Mouse (Mus musculus) kidney, postnatal 36 days (tissue): ENCODE data around the gene Olfr1307.

Source experiments
- DNase-seq, 2 experiments: peaks; one replicate each; pipeline ENCODE4 v3.0.0; 2021 to 2022; ENCODE audit warnings: mixed read lengths in 2 of 2

Olfr1307 gene

DNA sequence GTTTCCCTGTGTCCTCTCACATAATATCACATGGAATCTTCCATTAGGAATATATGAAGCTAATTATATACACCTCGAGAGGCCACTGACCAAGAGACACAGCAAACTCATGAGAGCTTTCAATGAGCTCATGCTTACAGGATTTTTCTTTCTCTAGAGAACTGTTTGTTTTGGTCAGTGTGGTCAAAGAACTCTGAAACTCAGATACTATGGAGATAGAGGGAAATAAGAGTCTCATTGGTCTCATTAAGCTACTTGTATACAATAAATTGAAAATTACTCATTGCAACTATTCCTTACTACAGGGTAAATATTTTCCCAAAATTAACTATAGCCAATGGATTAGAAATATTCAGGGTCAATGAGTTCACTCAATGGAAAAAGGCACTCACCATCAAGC, at the start of gene Olfr1307:
TSS of gene Olfr1307 (minus strand) at position 101 of the 400 bp plus-strand sequence.
- DNase-seq = no peak

DNA sequence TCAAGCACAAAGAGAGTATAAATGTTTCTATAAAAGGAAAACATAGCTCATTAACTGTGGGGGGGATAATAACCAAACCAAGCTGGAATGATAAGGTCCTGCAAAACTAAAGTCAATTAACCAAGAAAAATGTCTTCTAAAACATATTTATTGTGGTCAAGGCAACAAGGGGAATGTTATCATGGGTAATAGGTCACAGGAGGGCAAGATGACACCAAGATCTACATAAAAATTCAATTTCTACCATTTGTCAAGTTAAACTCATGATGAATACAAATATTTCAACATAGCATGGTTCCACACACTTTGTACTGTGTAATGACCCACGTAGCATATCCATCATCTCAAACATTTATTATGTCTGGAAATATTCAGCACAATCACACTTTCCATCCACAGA, 40.9 kb upstream of the Olfr1307 start, which contains the start of gene Olfr1309:
TSS of gene Olfr1309 (minus strand) at position 101 of the 400 bp plus-strand sequence.
- no peak for DNase-seq

DNA sequence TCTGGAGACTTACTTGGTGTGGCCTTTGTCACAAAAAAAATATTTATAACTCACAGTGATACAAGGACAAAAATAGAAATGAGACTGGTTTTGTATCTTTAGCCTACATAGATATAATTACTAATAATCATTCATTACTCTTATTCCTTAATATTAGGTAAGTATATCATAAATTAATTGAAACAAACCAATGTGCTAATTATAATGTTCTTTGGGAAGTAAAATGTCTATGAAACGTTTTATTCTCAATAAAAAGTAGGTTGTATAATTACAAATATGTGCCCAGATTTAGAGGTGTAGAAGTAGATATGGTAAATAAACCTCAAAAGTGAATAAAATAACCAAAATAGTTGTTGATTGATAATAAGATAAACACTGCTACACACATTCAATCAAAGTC, 15.6 kb upstream of the Olfr1307 start, which contains the start of gene Olfr1308:
TSS of gene Olfr1308 (minus strand) at position 101 of the 400 bp plus-strand sequence.
- DNase-seq = no peak

- no peak for DNase-seq
These were observed 33.1 kb downstream of the Olfr1307 start, which contains the start of gene Olfr1306 for GRCm38 (mm10) chr2:111916171-111916570. TSS of gene Olfr1306 (minus strand) at chr2:111916271.
